Mouse (Mus musculus): ENCODE measurements around the gene Gp5.
"Not testable (repeated sequence)": the region's sequence is repeated elsewhere in the genome, so short reads cannot be mapped to it uniquely, and the experiment has no call there.

Gp5 gene

GRCm38 (mm10) chr16:30310647-30311046 is at the start of gene Gp5:
TSS of gene Gp5 (minus strand) at chr16:30310779.
- DNase-seq (ENCODE audit: low spot score in 2 of 2) = no peak

- DNase-seq (ENCODE audit: low spot score in 2 of 2) = not testable (repeated sequence)
Observed at GRCm38 (mm10) chr16:30353489-30353888, 42.9 kb upstream of the Gp5 start.

- DNase-seq (ENCODE audit: low spot score in 2 of 2) = no peak
Observed at GRCm38 (mm10) chr16:30314236-30314635, 3.7 kb upstream of the Gp5 start.

- DNase-seq (ENCODE audit: low spot score in 2 of 2) = no peak
Observed at GRCm38 (mm10) chr16:30310171-30310515, 436 bp downstream of the Gp5 start.

GRCm38 (mm10) chr16:30309395-30310170 is 996 bp downstream of the Gp5 start:
- DNase-seq (ENCODE audit: low spot score in 2 of 2) = no peak

DNA sequence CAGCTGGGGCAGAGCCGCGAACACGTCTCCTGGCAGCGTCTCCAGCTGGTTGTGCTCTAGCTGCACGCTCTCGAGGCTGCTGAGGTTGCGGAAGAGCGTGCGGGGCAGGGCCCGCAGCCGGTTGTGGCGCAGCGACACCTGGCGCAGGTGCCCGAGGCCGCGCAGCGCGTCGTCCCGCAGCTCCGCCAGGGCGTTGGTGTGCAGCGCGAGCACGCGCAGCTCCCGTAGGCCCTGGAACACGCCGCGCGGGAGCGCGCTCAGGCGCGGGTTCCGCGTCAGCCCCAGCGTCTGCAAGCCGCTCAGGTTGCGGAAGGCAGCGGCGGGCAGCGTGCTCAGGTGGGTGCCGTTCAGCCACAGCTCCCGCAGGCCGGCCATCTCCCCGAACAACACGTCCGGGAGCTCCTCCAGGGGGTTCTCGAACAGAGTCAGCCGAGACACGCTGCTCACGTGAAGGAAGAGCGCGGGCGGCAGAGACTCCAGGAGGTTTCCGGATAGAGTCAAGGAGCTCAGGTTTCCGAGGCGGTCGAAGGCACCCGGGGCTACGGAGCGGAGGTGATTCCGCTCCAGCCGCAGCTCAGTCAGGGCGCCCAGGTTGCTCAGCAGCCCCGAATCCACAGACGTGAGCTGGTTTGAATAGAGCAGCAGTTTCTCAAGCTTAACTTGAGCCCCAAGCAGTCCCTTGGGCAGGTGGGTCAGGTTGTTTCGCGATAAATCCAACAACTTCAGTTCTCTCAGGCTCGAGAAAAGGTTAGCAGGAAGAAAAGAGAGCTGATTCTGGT is 1.8 kb downstream of the Gp5 start:
- DNase-seq (ENCODE audit: low spot score in 2 of 2) = peak; percentile 26 to 54

- no peak for DNase-seq (ENCODE audit: low spot score in 2 of 2)
Observed at GRCm38 (mm10) chr16:30307961-30308615, 2.5 kb downstream of the Gp5 start.

DNA sequence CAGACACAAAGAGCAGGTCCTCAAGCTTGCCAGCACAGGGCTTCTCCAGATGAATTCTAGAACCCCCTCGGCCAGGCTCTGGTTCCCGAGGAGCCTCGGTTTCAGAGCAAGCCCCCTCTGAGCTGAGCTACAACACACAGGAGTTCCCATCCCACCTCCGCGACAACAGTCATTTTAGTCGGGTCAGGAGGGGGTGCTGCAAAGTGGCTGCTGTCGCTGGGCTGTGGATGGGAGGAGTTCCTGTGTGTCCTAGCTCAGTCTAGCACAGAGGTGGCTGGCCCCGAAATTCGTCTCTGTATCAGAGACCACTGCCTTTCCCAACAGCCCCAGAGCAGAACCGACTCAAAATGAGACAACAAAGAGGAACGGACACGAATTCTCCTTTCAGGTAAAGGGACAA is 3.3 kb downstream of the Gp5 start:
- DNase-seq (ENCODE audit: low spot score in 2 of 2) = no peak

GRCm38 (mm10) chr16:30306102-30306501 is 4.5 kb downstream of the Gp5 start:
- DNase-seq (ENCODE audit: low spot score in 2 of 2) = no peak

DNA sequence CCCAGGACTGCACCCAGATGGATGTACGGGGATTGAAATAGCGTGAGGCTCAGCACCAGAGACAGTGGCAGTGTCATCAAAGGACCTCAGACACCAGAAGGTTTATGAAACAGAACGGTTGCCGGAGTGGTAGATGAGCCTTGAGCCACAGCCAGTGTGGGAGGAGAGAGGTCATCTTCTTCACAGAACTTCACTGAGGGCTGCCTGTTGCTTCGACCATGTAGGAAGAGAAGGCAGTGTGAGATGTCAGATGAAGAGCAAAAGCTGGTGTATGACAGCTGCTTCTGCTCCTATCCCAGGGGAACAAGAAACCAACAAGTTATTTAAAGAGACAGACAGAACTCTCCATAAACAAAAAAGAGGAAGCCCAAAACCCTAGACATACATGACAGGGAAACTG is 6.3 kb downstream of the Gp5 start:
- DNase-seq (ENCODE audit: low spot score in 2 of 2) = no peak

DNA sequence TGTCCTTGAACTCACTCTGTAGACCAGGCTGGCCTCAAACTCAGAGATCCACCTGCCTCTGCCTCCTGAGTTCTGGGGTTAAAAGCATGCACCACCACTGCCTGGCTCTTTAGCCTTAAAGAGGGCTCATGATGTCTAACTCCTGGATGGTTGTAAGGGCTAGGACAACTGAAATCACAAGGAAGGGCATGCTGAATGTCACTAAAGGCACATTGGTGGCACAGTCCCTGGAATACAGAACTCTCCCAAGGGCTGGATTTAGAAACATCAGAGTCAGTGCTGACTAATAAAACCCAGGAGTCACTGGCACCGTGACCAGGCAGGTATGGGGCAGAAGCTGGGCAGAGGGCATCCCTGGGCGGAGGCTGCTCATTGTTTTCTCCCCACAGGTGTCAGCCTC is 7.2 kb downstream of the Gp5 start:
- DNase-seq (ENCODE audit: low spot score in 2 of 2) = no peak

- DNase-seq (ENCODE audit: low spot score in 2 of 2) = no peak
Observed at GRCm38 (mm10) chr16:30302686-30303085, 7.9 kb downstream of the Gp5 start.

- DNase-seq (ENCODE audit: low spot score in 2 of 2) = no peak
Observed at GRCm38 (mm10) chr16:30299711-30300277, 10.8 kb downstream of the Gp5 start.

- no peak for DNase-seq (ENCODE audit: low spot score in 2 of 2)
Observed at GRCm38 (mm10) chr16:30297450-30297849, 13.1 kb downstream of the Gp5 start.

DNA sequence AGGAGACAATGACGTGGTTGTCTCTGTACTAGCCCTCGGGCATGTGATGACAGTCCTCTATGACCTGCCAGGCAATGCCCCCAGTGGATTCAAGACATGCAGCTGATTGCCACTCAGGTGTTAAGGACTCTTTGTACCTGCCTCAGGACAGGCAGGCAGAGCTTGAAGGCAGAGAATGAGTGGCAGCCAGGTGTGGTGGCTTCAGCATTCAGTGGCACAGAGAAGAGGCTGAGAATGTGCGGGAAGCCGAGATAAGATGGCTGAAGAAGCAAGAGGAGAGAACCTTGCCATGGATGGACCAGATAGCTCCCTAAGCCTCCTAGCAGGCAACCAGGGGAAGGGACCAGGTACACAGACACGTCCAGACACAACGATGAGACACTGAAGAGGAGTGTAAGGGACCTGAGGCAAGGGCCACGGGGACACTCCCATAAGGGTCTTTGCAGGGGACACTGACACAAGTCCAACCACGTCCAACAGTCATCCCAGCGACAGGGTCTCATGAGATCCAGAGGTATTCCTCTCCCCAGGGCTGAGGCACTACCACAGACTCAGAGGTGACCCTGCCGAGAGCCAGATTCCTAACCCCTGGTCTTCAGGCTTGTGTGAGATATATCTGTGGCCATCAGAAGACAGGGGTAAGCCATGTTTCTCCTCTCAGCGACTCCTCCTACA is 13.8 kb downstream of the Gp5 start:
- DNase-seq (ENCODE audit: low spot score in 2 of 2) = no peak

- no peak for DNase-seq (ENCODE audit: low spot score in 2 of 2)
Observed at GRCm38 (mm10) chr16:30295106-30295505, 15.5 kb downstream of the Gp5 start.

DNA sequence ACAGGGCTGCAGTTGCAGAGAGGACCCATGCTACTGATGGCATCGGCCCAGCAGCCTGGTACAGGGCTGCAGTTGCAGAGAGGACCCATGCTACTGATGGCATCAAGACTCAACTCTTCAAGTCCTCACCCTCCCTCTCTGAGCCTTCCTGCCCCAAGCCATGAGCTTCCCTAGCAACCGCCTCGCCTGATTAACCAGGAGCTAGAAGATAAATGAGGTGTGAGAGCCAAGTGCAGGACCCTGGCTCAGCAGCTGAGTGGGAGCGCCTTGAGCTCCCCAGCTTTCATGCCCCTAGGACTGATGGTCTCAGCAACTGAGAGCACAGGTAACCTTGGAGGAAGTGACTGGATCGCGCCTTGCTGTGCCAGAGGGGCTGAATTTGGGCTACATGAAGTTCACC is 20.1 kb downstream of the Gp5 start:
- no peak for DNase-seq (ENCODE audit: low spot score in 2 of 2)

DNA sequence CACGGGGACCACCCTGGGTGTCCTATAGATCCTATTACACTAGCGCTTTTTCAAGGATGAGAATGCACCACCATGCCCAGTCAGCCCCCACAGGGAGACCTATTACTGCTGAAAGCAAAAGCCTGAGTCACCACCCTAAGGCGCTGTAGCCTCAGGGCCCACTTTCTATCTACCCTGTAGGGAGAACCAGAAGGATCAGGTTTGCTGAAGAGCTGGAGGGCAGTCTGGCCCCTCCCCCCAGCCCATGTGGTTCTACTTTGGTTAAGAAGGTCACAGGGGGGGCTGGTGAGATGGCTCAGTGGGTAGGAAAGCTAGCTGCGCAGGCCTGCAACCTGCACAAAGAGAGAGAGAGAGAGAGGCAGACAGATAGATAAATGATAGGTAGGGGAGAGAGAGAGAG is 24.9 kb downstream of the Gp5 start:
- DNase-seq (ENCODE audit: low spot score in 2 of 2) = no peak

GRCm38 (mm10) chr16:30283743-30284337 is 26.7 kb downstream of the Gp5 start:
- DNase-seq (ENCODE audit: low spot score in 2 of 2) = no peak

DNA sequence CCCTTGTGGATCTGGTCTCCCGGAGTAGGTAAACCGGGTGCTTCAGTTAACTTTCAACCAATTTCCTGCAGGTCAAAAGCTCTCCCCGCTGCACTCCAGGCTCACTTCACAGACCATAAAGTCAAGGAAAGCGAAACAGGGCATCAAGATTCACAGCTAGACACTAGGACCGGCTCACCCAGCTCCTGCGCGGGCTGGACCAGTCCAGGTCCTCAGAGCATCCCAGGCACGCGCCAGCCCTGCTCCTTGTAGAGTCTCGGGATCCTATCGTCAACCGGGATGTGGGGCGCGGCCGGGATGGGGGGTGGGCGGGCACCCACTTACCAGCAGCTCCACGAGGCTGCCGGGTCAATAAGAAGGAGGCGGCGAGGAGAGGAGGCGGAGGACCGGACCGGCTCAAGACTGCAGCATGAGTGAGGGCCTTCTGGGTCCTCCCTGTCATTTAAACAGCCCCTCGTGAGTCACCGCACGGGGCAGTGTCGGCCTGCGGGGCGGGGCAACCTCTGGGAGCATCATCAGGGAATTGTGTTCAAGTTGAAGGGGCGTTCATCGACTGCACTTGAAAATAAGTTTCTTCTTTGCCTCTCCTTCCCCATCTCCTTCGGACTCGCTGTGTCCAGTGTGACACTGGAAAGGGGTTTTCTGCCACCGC is 27.6 kb downstream of the Gp5 start, which contains the start of gene Lrrc15:
TSS of gene Lrrc15 (minus strand) at position 413 of the 652 bp plus-strand sequence.
- no peak for DNase-seq (ENCODE audit: low spot score in 2 of 2)

Data from frontal cortex, postnatal 10 days (tissue).